Mouse (Mus musculus) ES-E14 (cell line): Measurements from ENCODE around the gene Atl3.

Experiments used
- ZC3H11A ChIP-seq: IDR thresholded peaks from 2 replicates; pipeline ENCODE4 v1.6.1; 2012; ENCODE audit warnings: low read depth, mild to moderate bottlenecking, inconsistent platforms, low read length, borderline replicate concordance
- ZNF384 ChIP-seq: IDR thresholded peaks from 2 replicates; pipeline ENCODE4 v1.6.1; 2012; ENCODE audit warnings: low read depth, low read length, inconsistent platforms

- no peak for TF ChIP-seq ZNF384
- TF ChIP-seq ZC3H11A, result no peak
Observed at GRCm38 (mm10) chr19:7470643-7471042, 23.2 kb upstream of the Atl3 start.
